Comparison of ENCODE assay signal across 8 mouse cellular contexts in genomic region chr1:23324226-23324625, GRCm38 (mm10).
DNase-seq lines count a peak whose midpoint lies in the region; ATAC-seq lines count a peak whose summit lies in the region.

No protein-coding gene starts in this region.

- WGBS in embryonic facial prominence, embryonic 11.5 days, result 25% methylated on average over 5 of the region's 5 CpGs
- WGBS in embryonic facial prominence, embryonic 10.5 days, result 32% methylated on average over 5 of the region's 5 CpGs

- peak; percentile 77 for DNase-seq in embryonic facial prominence, embryonic 11.5 days (ENCODE audit: low spot score)
- no peak for DNase-seq in embryonic facial prominence, embryonic 10.5 days (ENCODE audit: low spot score)
- peak; percentile 7 to 35 for DNase-seq in left cerebral cortex, adult 9 months (ENCODE audit: low spot score in 2 of 2)
- no peak for DNase-seq in left cerebral cortex, postnatal 36 days (ENCODE audit: low spot score in 2 of 2)
- peak; percentile 31 for DNase-seq in R1 (ENCODE audit: low read depth, low spot score)
- peak; percentile 77 for DNase-seq in lung, postnatal 36 days
- DNase-seq in spleen, postnatal 14 days (ENCODE audit: low spot score in 2 of 2), result no peak
- no peak for DNase-seq in thymus, postnatal 4 days

- no peak for ATAC-seq in embryonic facial prominence, embryonic 11.5 days (replicated peaks; ENCODE audit: insufficient number of reproducible peaks, low FRiP score, low TSS enrichment, low read depth)

- no peaks in the 10 kb centered on the region for H3K27me3 ChIP-seq in embryonic facial prominence, embryonic 11.5 days (ENCODE audit: control insufficient read depth, insufficient read depth, low read length)
- H3K27me3 ChIP-seq in embryonic facial prominence, embryonic 10.5 days (replicated peaks; ENCODE audit: low read depth, poor library complexity, severe bottlenecking), result no peaks in the 10 kb centered on the region

- no peaks in the 10 kb centered on the region for H3K9me3 ChIP-seq in embryonic facial prominence, embryonic 11.5 days (replicated peaks; ENCODE audit: control insufficient read depth, low read length)
- H3K9me3 ChIP-seq in embryonic facial prominence, embryonic 10.5 days, result no peaks in the 10 kb centered on the region

- no peaks in the 10 kb centered on the region for H3K4me1 ChIP-seq in embryonic facial prominence, embryonic 11.5 days (ENCODE audit: control insufficient read depth, insufficient read depth, low read length)
- H3K4me1 ChIP-seq in embryonic facial prominence, embryonic 10.5 days, result peaks cover 3% of the 10 kb centered on the region; the same call in 1 of the 2 replicates

- H3K4me2 ChIP-seq in embryonic facial prominence, embryonic 11.5 days (ENCODE audit: low read depth, low read length), result no peak overlapping the region

- intact Hi-C loops in left cerebral cortex, postnatal 36 days (cut with DNase I), result no loop called here

- no peak overlapping the region for H3K27ac ChIP-seq in embryonic facial prominence, embryonic 11.5 days (replicated peaks; ENCODE audit: low read depth, low read length)
- no peak overlapping the region for H3K27ac ChIP-seq in embryonic facial prominence, embryonic 10.5 days (replicated peaks)

- H3K36me3 ChIP-seq in embryonic facial prominence, embryonic 11.5 days (replicated peaks; ENCODE audit: control insufficient read depth, insufficient read depth, low read depth, low read length), result no peaks in the 10 kb centered on the region
- no peaks in the 10 kb centered on the region for H3K36me3 ChIP-seq in embryonic facial prominence, embryonic 10.5 days (replicated peaks)

- no peak overlapping the region for H3K9ac ChIP-seq in embryonic facial prominence, embryonic 11.5 days (replicated peaks; ENCODE audit: low read length)

- no peak overlapping the region for H3K4me3 ChIP-seq in embryonic facial prominence, embryonic 11.5 days (ENCODE audit: low read depth, low read length)
- H3K4me3 ChIP-seq in embryonic facial prominence, embryonic 10.5 days, result no peak overlapping the region

Comparison
In these comparisons a context has a peak if more than half of its experiments do, and no peak if none do; other contexts are left out.
1. DNase-seq: peak in embryonic facial prominence, embryonic 11.5 days (single experiment), left cerebral cortex, adult 9 months (2 of 2), R1 (single experiment) and lung, postnatal 36 days (single experiment); none in embryonic facial prominence, embryonic 10.5 days (single experiment), left cerebral cortex, postnatal 36 days (0 of 2), spleen, postnatal 14 days (0 of 2) and thymus, postnatal 4 days (single experiment).